In genomic region chr8:106887336-106888189, GRCm38 (mm10) we compare ENCODE assay signal across 9 mouse cellular contexts. TPM values are rescaled to one million over a fixed set of nuclear protein-coding genes. Genes with fewer than 3 reads are reported as not detected.
DNase-seq lines count a peak whose midpoint lies in the region; ATAC-seq lines count a peak whose summit lies in the region.
"Had no signal": no experiment of that assay in that cellular context is flagged by ENCODE, and none has a peak within 500 bp of the region (broad histone marks: within the 10 kb centered on the region; RNA-seq: fewer than 3 reads in every experiment).

No protein-coding gene starts in this region.

- peak; percentile 87 for ATAC-seq in forebrain, embryonic 16.5 days
- ATAC-seq in hindbrain, embryonic 16.5 days: peak; percentile 68
- ATAC-seq in midbrain, embryonic 11.5 days (ENCODE audit: low FRiP score): no peak; the same call in 1 of the 2 replicates

- H3K36me3 ChIP-seq in forebrain, embryonic 16.5 days (ENCODE audit: control insufficient read depth, insufficient read depth): peaks cover 9% of the 10 kb centered on the region
- peaks cover 13% of the 10 kb centered on the region for H3K36me3 ChIP-seq in hindbrain, embryonic 16.5 days (ENCODE audit: control insufficient read depth, insufficient read depth, low read length)
- H3K36me3 ChIP-seq in midbrain, embryonic 11.5 days (ENCODE audit: control insufficient read depth, insufficient read depth, low read length): peaks cover 12% of the 10 kb centered on the region

- H3K27ac ChIP-seq in forebrain, embryonic 16.5 days (ENCODE audit: low read length): no peak overlapping the region
- H3K27ac ChIP-seq in hindbrain, embryonic 16.5 days (ENCODE audit: low read depth, low read length): no peak overlapping the region
- no peak overlapping the region for H3K27ac ChIP-seq in midbrain, embryonic 11.5 days (ENCODE audit: low read depth, low read length)
- H3K27ac ChIP-seq: stomach, embryonic 15.5 days had no signal

- H3K9me3 ChIP-seq in forebrain, embryonic 16.5 days (ENCODE audit: control insufficient read depth, low read length): no peaks in the 10 kb centered on the region
- H3K9me3 ChIP-seq in hindbrain, embryonic 16.5 days (ENCODE audit: control insufficient read depth, low read length): no peaks in the 10 kb centered on the region
- H3K9me3 ChIP-seq in midbrain, embryonic 11.5 days (ENCODE audit: control insufficient read depth, low read length): no peaks in the 10 kb centered on the region
- H3K9me3 ChIP-seq: stomach, embryonic 15.5 days had no signal

- no peak overlapping the region for H3K9ac ChIP-seq in forebrain, embryonic 16.5 days (replicated peaks; ENCODE audit: low read depth, low read length)
- H3K9ac ChIP-seq in hindbrain, embryonic 16.5 days (ENCODE audit: low read depth, low read length): no peak overlapping the region
- no peak overlapping the region for H3K9ac ChIP-seq in midbrain, embryonic 11.5 days (ENCODE audit: low read length)
- H3K9ac ChIP-seq: stomach, embryonic 15.5 days had no signal

- H3K4me2 ChIP-seq in forebrain, embryonic 16.5 days (ENCODE audit: low read length): no peak overlapping the region
- no peak overlapping the region for H3K4me2 ChIP-seq in hindbrain, embryonic 16.5 days (ENCODE audit: low read length)
- H3K4me2 ChIP-seq in midbrain, embryonic 11.5 days: no peak overlapping the region
- H3K4me2 ChIP-seq: stomach, embryonic 15.5 days had no signal

- H3K4me1 ChIP-seq in forebrain, embryonic 16.5 days (replicated peaks; ENCODE audit: control insufficient read depth, insufficient read depth, low read length): peaks cover 11% of the 10 kb centered on the region
- H3K4me1 ChIP-seq in hindbrain, embryonic 16.5 days (ENCODE audit: control insufficient read depth, insufficient read depth, low read depth, low read length): peaks cover 7% of the 10 kb centered on the region
- H3K4me1 ChIP-seq in midbrain, embryonic 11.5 days (ENCODE audit: control insufficient read depth, insufficient read depth, low read length): peaks cover 4% of the 10 kb centered on the region; the same call in 1 of the 2 replicates

- DNase-seq in ovary, postnatal 10 days (ENCODE audit: low spot score): peak; percentile 25
- DNase-seq in ovary, adult 18-20 months (ENCODE audit: low spot score): no peak
- DNase-seq in cerebellum, adult 18-20 months: peak; percentile 79 to 83
- DNase-seq in left cerebral cortex, postnatal 14 days (ENCODE audit: low spot score in 2 of 2): peak; percentile 72 to 88
- peak; percentile 96 for DNase-seq in midbrain, embryonic 11.5 days (ENCODE audit: low spot score, missing footprints)
- DNase-seq in spleen, adult 12 weeks (ENCODE audit: low spot score): peak; percentile 46

- no peaks in the 10 kb centered on the region for H3K27me3 ChIP-seq in forebrain, embryonic 16.5 days (replicated peaks; ENCODE audit: control insufficient read depth, insufficient read depth, low read length)
- no peaks in the 10 kb centered on the region for H3K27me3 ChIP-seq in hindbrain, embryonic 16.5 days (replicated peaks; ENCODE audit: control insufficient read depth, insufficient read depth, low read length)
- no peaks in the 10 kb centered on the region for H3K27me3 ChIP-seq in midbrain, embryonic 11.5 days (ENCODE audit: control insufficient read depth, insufficient read depth, low read length)
- H3K27me3 ChIP-seq: stomach, embryonic 15.5 days had no signal

- 43% methylated on average over 5 of the region's 5 CpGs for WGBS in forebrain, embryonic 16.5 days
- WGBS in hindbrain, embryonic 16.5 days: 48% methylated on average over 5 of the region's 5 CpGs
- WGBS in midbrain, embryonic 11.5 days: 47% methylated on average over 5 of the region's 5 CpGs

- intact Hi-C loops in left cerebral cortex, postnatal 14 days (cut with DNase I): loop anchor here (5.0 kb wide), 1 partner anchor 190 kb away; no protein-coding TSS in a partner anchor

- no peak overlapping the region for H3K4me3 ChIP-seq in forebrain, embryonic 16.5 days (replicated peaks; ENCODE audit: low read length)
- no peak overlapping the region for H3K4me3 ChIP-seq in hindbrain, embryonic 16.5 days (ENCODE audit: low read length)
- H3K4me3 ChIP-seq in midbrain, embryonic 11.5 days (ENCODE audit: low read depth, low read length): no peak overlapping the region
- H3K4me3 ChIP-seq: stomach, embryonic 15.5 days had no signal

RNA-seq across cellular contexts. Expression of gene Utp4, which starts 5.9 kb away (rescaled TPM):
- 48.6 and 52.4 TPM in 2 replicates for polyA plus RNA-seq in forebrain, embryonic 16.5 days (2015; fragmentation: Nextera tagmentation; extraction: Ambion mirVana)
- polyA plus RNA-seq in hindbrain, embryonic 16.5 days (2015; fragmentation: Nextera tagmentation; extraction: Ambion mirVana): 42.2 and 44.6 TPM in 2 replicates
- 10 to 100 TPM; 29.5 to 31.4 TPM for total RNA-seq in left cerebral cortex, postnatal 14 days (2021)
- 72.7 and 73.6 TPM in 2 replicates for polyA plus RNA-seq in midbrain, embryonic 11.5 days (2014; fragmentation: Nextera tagmentation; extraction: Ambion mirVana)

RNA-seq across cellular contexts. Expression of gene Has3, which starts 17.5 kb away (rescaled TPM):
- polyA plus RNA-seq in forebrain, embryonic 16.5 days (2015; fragmentation: Nextera tagmentation; extraction: Ambion mirVana): 0.96 and 1.7 TPM in 2 replicates
- 1.2 and 1.6 TPM in 2 replicates for polyA plus RNA-seq in hindbrain, embryonic 16.5 days (2015; fragmentation: Nextera tagmentation; extraction: Ambion mirVana)
- total RNA-seq in left cerebral cortex, postnatal 14 days (2021): 1 to 10 TPM; 3.0 to 4.1 TPM
- 0.10 and 0.14 TPM in 2 replicates for polyA plus RNA-seq in midbrain, embryonic 11.5 days (2014; fragmentation: Nextera tagmentation; extraction: Ambion mirVana)

RNA-seq across cellular contexts. Expression of gene Sntb2, which starts 48.0 kb away (rescaled TPM):
- 2.8 and 4.8 TPM in 2 replicates for polyA plus RNA-seq in forebrain, embryonic 16.5 days (2015; fragmentation: Nextera tagmentation; extraction: Ambion mirVana)
- 4.7 and 4.9 TPM in 2 replicates for polyA plus RNA-seq in hindbrain, embryonic 16.5 days (2015; fragmentation: Nextera tagmentation; extraction: Ambion mirVana)
- 10 to 100 TPM in 1 of 2 experiments, 1 to 10 TPM in 1; 8.1 to 10.7 TPM for total RNA-seq in left cerebral cortex, postnatal 14 days (2021)
- 5.9 and 6.2 TPM in 2 replicates for polyA plus RNA-seq in midbrain, embryonic 11.5 days (2014; fragmentation: Nextera tagmentation; extraction: Ambion mirVana)
